Mouse (Mus musculus) ES-E14 (cell line): ENCODE results near the gene Midn. TPM values are rescaled to one million over a fixed set of nuclear protein-coding genes. Genes with fewer than 3 reads are reported as not detected.

Experiments
- DNase-seq: peaks from one replicate; pipeline ENCODE4 v3.0.0-alpha.2; 2013; ENCODE audit warnings: low read depth, low spot score
- H3K27ac ChIP-seq: 2 replicates; pipeline ENCODE4 v1.5.1; 2012; ENCODE audit warnings: low read depth, mild to moderate bottlenecking, low read length, moderate library complexity, mixed read lengths; ENCODE audit not compliant: poor library complexity, insufficient read depth, severe bottlenecking
- H3K36me3 ChIP-seq: 2 replicates; pipeline ENCODE4 v1.6.1; 2012; ENCODE audit warnings: mild to moderate bottlenecking, low read length, moderate library complexity, mixed read lengths; ENCODE audit not compliant: control insufficient read depth, poor library complexity, insufficient read depth, severe bottlenecking
- H3K4me1 ChIP-seq, 2 experiments: fragments of 150-350 bp in 1 of 2; sonication (generic) in 1 of 2; 2 replicates each; pipeline ENCODE4 v1.6.1; 2012; ENCODE audit warnings: low read length in 2 of 2, mild to moderate bottlenecking in 1 of 2, mixed read lengths in 1 of 2; ENCODE audit not compliant: control insufficient read depth in 2 of 2, insufficient read depth in 2 of 2, poor library complexity in 1 of 2
- H3K4me3 ChIP-seq, 2 experiments: fragments of 150-350 bp in 1 of 2; sonication (generic) in 1 of 2; 2 replicates each; pipeline ENCODE4 v1.5.1; 2012; ENCODE audit warnings: low read length in 2 of 2, low read depth in 1 of 2, mild to moderate bottlenecking in 1 of 2, mixed read lengths in 1 of 2; ENCODE audit not compliant: insufficient read depth in 1 of 2, poor library complexity in 1 of 2, severe bottlenecking in 1 of 2
- H3K9ac ChIP-seq: 2 replicates; pipeline ENCODE4 v1.6.1; 2012; ENCODE audit warnings: low read depth, mild to moderate bottlenecking, low read length, mixed read lengths; ENCODE audit not compliant: poor library complexity, insufficient read depth, severe bottlenecking
- H3K9me3 ChIP-seq: fragments of 150-350 bp; sonication (generic); 2 replicates; pipeline ENCODE4 v1.6.1; 2012; ENCODE audit warnings: low read depth, mild to moderate bottlenecking, low read length; ENCODE audit not compliant: control insufficient read depth, insufficient read depth
- CHD2 ChIP-seq: IDR thresholded peaks from 2 replicates; pipeline ENCODE4 v1.6.1; 2014; ENCODE audit warnings: mild to moderate bottlenecking, low read depth, low read length, inconsistent platforms
- HCFC1 ChIP-seq: IDR thresholded peaks from 2 replicates; pipeline ENCODE4 v1.6.1; 2012; ENCODE audit warnings: low read length, inconsistent platforms, borderline replicate concordance; ENCODE audit not compliant: insufficient read depth
- MAFK ChIP-seq: IDR thresholded peaks from 2 replicates; pipeline ENCODE4 v1.6.1; 2014; ENCODE audit warnings: mild to moderate bottlenecking, low read depth, low read length, inconsistent platforms; ENCODE audit not compliant: insufficient read depth
- ZC3H11A ChIP-seq: IDR thresholded peaks from 2 replicates; pipeline ENCODE4 v1.6.1; 2012; ENCODE audit warnings: low read depth, mild to moderate bottlenecking, inconsistent platforms, low read length, borderline replicate concordance
- ZNF384 ChIP-seq: IDR thresholded peaks from 2 replicates; pipeline ENCODE4 v1.6.1; 2012; ENCODE audit warnings: low read depth, low read length, inconsistent platforms
- in situ Hi-C, 2 experiments: fragments of 600-800 bp; cut with MboI; formaldehyde crosslinking; loops; one replicate each; pipeline ENCODE4 v1.15.1; 2025; ENCODE audit warnings: low sequenced_read_pairs in 2 of 2, inconsistent platforms in 1 of 2; ENCODE audit not compliant: unreplicated experiment in 2 of 2
- total RNA-seq: library from RNA; depleted of rRNA; stranded (reverse); fragments of 300-350 nt; gene quantifications from 2 replicates; pipeline ENCODE4 v1.2.3, GENCODE M21; 2012

Midn gene
- total RNA-seq, 1 experiment = 38.3 TPM

- H3K36me3 ChIP-seq = no peaks in the 10 kb centered on the region; the same call in 1 of the 2 replicates
- no peak for DNase-seq
- no peak overlapping the region for H3K9ac ChIP-seq
- peaks cover 11 to 41% of the 10 kb centered on the region in 2 experiments for H3K4me1 ChIP-seq
- in situ Hi-C loops = no loop called here
- H3K9me3 ChIP-seq = no peaks in the 10 kb centered on the region
- TF ChIP-seq ZC3H11A (no peak), HCFC1 (no peak), MAFK (no peak), CHD2 (no peak), ZNF384 (no peak)
- H3K4me3 ChIP-seq = no peak overlapping the region
- no peak overlapping the region; the same call in 1 of the 2 replicates for H3K27ac ChIP-seq
These were observed 14.2 kb downstream of the Midn start for GRCm38 (mm10) chr10:80162243-80162608.

- TF ChIP-seq HCFC1 (no peak), ZNF384 (no peak), CHD2 (no peak), ZC3H11A (no peak)
- DNase-seq = no peak
- H3K27ac ChIP-seq = no peak overlapping the region
- peaks cover 11 to 41% of the 10 kb centered on the region in 2 experiments for H3K4me1 ChIP-seq
- H3K4me3 ChIP-seq = no peak overlapping the region
- in situ Hi-C loops = no loop called here
- H3K36me3 ChIP-seq = no peaks in the 10 kb centered on the region
- no peaks in the 10 kb centered on the region for H3K9me3 ChIP-seq
- no peak overlapping the region for H3K9ac ChIP-seq
These were observed 14.7 kb downstream of the Midn start for GRCm38 (mm10) chr10:80162716-80163299.

- DNase-seq = no peak
- Histone ChIP-seq H3K27ac (no peak overlapping the region), H3K9ac (no peak overlapping the region), H3K9me3 (no peaks in the 10 kb centered on the region), H3K4me3 (no peak overlapping the region), H3K4me1 (peaks cover 11 to 39% of the 10 kb centered on the region in 2 experiments), H3K36me3 (no peaks in the 10 kb centered on the region)
- TF ChIP-seq ZNF384 (peak; percentile 53; the same call in 1 of the 2 replicates), HCFC1 (no peak)
- in situ Hi-C loops = no loop called here
These were observed 15.6 kb downstream of the Midn start for GRCm38 (mm10) chr10:80163721-80164120.

- TF ChIP-seq CHD2 (no peak), MAFK (no peak), ZNF384 (no peak), ZC3H11A (no peak), HCFC1 (no peak)
- no peak overlapping the region for H3K9ac ChIP-seq
- DNase-seq = no peak
- no peaks in the 10 kb centered on the region for H3K36me3 ChIP-seq
- H3K9me3 ChIP-seq = no peaks in the 10 kb centered on the region
- no peak overlapping the region for H3K27ac ChIP-seq
- peaks cover 11 to 33% of the 10 kb centered on the region in 2 experiments for H3K4me1 ChIP-seq
- in situ Hi-C loops = no loop called here
- H3K4me3 ChIP-seq = peak overlapping the region; percentile 20 to 44; a peak in 2 of 4 replicates
These were observed 16.3 kb downstream of the Midn start for GRCm38 (mm10) chr10:80164161-80164997.
